Mouse (Mus musculus) heart, postnatal 0 days (tissue): ENCODE data around the gene Oasl1.

Experiments
- CTCF ChIP-seq: IDR thresholded peaks from 2 replicates; pipeline ENCODE4 v1.5.1; 2016; ENCODE audit warnings: antibody characterized with exemption, control low read depth, low read depth
- EP300 ChIP-seq: IDR thresholded peaks from 2 replicates; pipeline ENCODE4 v1.6.1; 2016; ENCODE audit warnings: antibody characterized with exemption, low read depth

DNA sequence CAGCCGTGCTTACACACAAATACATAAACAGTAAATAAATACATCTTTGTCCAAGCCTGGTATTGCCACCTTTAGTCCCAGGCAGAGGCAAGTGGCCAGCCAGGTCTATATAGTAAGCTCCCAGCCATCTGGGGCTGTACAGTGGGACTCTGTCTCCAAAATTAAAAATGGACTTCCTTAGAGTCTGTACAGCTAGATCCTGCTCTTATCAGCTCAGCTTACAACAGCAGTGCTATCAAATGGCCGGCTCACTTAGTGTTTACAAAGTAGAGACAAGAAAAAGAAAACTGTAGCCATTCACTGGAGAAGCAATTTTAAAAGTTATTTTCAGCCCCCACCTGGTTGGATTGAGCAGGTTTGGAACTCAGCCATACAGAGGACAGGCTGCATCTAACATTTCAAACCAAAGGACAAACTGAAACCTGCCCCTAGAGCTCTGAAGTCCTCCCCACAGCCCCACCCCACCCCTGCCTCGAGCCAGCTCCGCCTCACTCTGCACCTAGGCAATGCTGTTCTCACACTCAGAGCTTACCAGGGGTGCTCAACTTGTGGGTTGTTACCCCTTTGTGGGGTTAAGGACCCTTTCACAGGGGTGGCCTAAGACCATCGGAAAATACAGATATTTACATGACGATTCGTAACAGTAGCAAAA, 41.4 kb downstream of the Oasl1 start:
- no peak for TF ChIP-seq CTCF
- no peak for TF ChIP-seq EP300
